Comparison of ENCODE assay signal across 8 mouse cellular contexts in genomic region chr12:25092027-25092704, GRCm38 (mm10). TPM values are rescaled to one million over a fixed set of nuclear protein-coding genes. Genes with fewer than 3 reads are reported as not detected.
DNase-seq lines count a peak whose midpoint lies in the region; ATAC-seq lines count a peak whose summit lies in the region.

No protein-coding gene starts in this region.

- peak overlapping the region; percentile 41; the same call in 1 of the 2 replicates for H3K9ac ChIP-seq in hindbrain, embryonic 14.5 days

- H3K27me3 ChIP-seq in hindbrain, embryonic 14.5 days (ENCODE audit: control insufficient read depth, insufficient read depth, low read length) = no peaks in the 10 kb centered on the region

- H3K27ac ChIP-seq in hindbrain, embryonic 14.5 days = no peak overlapping the region; the same call in 1 of the 2 replicates

- H3K36me3 ChIP-seq in hindbrain, embryonic 14.5 days (replicated peaks; ENCODE audit: control insufficient read depth, insufficient read depth) = no peaks in the 10 kb centered on the region

- peak; percentile 67 for ATAC-seq in hindbrain, embryonic 14.5 days (ENCODE audit: low FRiP score)

- peak overlapping the region; percentile 62 for H3K4me2 ChIP-seq in hindbrain, embryonic 14.5 days (replicated peaks)

- no peaks in the 10 kb centered on the region for H3K9me3 ChIP-seq in hindbrain, embryonic 14.5 days (ENCODE audit: control insufficient read depth, low read length)

- 8% methylated on average over 25 of the region's 25 CpGs for WGBS in hindbrain, embryonic 14.5 days

- DNase-seq in MEL-GATA-1-ER (ENCODE audit: extremely low read depth, low read depth) = peak; percentile 27
- peak; percentile 84 for DNase-seq in cerebellum, adult 9-11 months
- peak; percentile 87 for DNase-seq in frontal cortex, postnatal 25 days (ENCODE audit: low spot score in 2 of 2)
- DNase-seq in hindbrain, embryonic 14.5 days (ENCODE audit: low spot score) = peak; percentile 91
- DNase-seq in layer of hippocampus, postnatal 36 days = peak; percentile 86 to 87
- DNase-seq in lung, postnatal 36 days = peak; percentile 93
- peak; percentile 74 for DNase-seq in retina, postnatal 7 days (ENCODE audit: low read depth, low spot score)
- peak; percentile 82 for DNase-seq in urinary bladder, adult 2 months (ENCODE audit: low spot score)

- peaks cover 12% of the 10 kb centered on the region for H3K4me1 ChIP-seq in hindbrain, embryonic 14.5 days (replicated peaks; ENCODE audit: control insufficient read depth, insufficient read depth, low read length)

- H3K4me3 ChIP-seq in hindbrain, embryonic 14.5 days (replicated peaks; ENCODE audit: low read length) = peak overlapping the region; percentile 68

RNA-seq across cellular contexts. Expression of gene Id2, which starts 4.8 kb away (rescaled TPM):
- 314 and 316 TPM in 2 replicates for polyA plus RNA-seq in hindbrain, embryonic 14.5 days (2014; fragmentation: Nextera tagmentation; extraction: Ambion mirVana)
- total RNA-seq in layer of hippocampus, postnatal 36 days (2021) = 100 to 1,000 TPM in 1 of 2 experiments, 10 to 100 TPM in 1; 94.5 to 109 TPM
- polyA plus RNA-seq in urinary bladder, adult 2 months (2012; rRNA removed) = 313 and 327 TPM in 2 replicates

Comparison
In these comparisons a context has a peak if more than half of its experiments do, and no peak if none do; other contexts are left out.
1. DNase-seq: peak in every context shown above with its lines; median percentile 93 in lung, postnatal 36 days; 91 in hindbrain, embryonic 14.5 days; 87 in frontal cortex, postnatal 25 days; 86 in layer of hippocampus, postnatal 36 days; 84 in cerebellum, adult 9-11 months; 82 in urinary bladder, adult 2 months; 74 in retina, postnatal 7 days; 27 in MEL-GATA-1-ER.